9 mouse cellular contexts compared by ENCODE assay signal in genomic region chr11:16592006-16592405, GRCm38 (mm10).
DNase-seq lines count a peak whose midpoint lies in the region; ATAC-seq and TF ChIP-seq lines count a peak whose summit lies in the region.
"Had no signal": no experiment of that assay in that cellular context is flagged by ENCODE, and none has a peak within 500 bp of the region (broad histone marks: within the 10 kb centered on the region; RNA-seq: fewer than 3 reads in every experiment).

No protein-coding gene starts in this region.

- no peak for DNase-seq in lung, postnatal 4 days
- no peak for DNase-seq in urinary bladder, postnatal 36 days (ENCODE audit: low spot score in 2 of 2)
- DNase-seq in layer of hippocampus, postnatal 10 days (ENCODE audit: low spot score in 2 of 2), result no peak
- no peak for DNase-seq in layer of hippocampus, adult 9-10 months (ENCODE audit: low spot score)

- H3K4me3 ChIP-seq in lung, embryonic 16.5 days (ENCODE audit: low read length), result no peak overlapping the region
- no peak overlapping the region for H3K4me3 ChIP-seq in embryonic facial prominence, embryonic 15.5 days (replicated peaks)
- H3K4me3 ChIP-seq in intestine, embryonic 15.5 days (replicated peaks), result no peak overlapping the region
- no peak overlapping the region for H3K4me3 ChIP-seq in small intestine, adult 2 months (ENCODE audit: low read depth, low read length)

- no peak for TF ChIP-seq CTCF in small intestine, adult 2 months (IDR thresholded peaks at IDR 0.05; ENCODE audit: extremely low read depth, insufficient read length, insufficient replicate concordance, low read depth, low read length)

- H3K4me1 ChIP-seq in lung, embryonic 16.5 days (replicated peaks; ENCODE audit: control insufficient read depth, insufficient read depth, low read length), result peaks cover 11% of the 10 kb centered on the region
- peaks cover 12% of the 10 kb centered on the region for H3K4me1 ChIP-seq in embryonic facial prominence, embryonic 15.5 days
- H3K4me1 ChIP-seq in intestine, embryonic 15.5 days (replicated peaks), result peaks cover 9% of the 10 kb centered on the region
- no peaks in the 10 kb centered on the region; the same call in 1 of the 2 replicates for H3K4me1 ChIP-seq in small intestine, adult 2 months (ENCODE audit: control insufficient read depth, insufficient read depth, insufficient read length, low read length)

- peak; percentile 21; the same call in 1 of the 2 replicates for ATAC-seq in lung, embryonic 16.5 days (ENCODE audit: low read depth)
- 0 out of 2 replicates have a peak, but pooled peaks have one; percentile 35 for ATAC-seq in embryonic facial prominence, embryonic 15.5 days (ENCODE audit: insufficient number of reproducible peaks, low FRiP score, low TSS enrichment, low read depth)
- ATAC-seq in intestine, embryonic 15.5 days, result peak; percentile 22; the same call in 1 of the 2 replicates

- H3K4me2 ChIP-seq in lung, embryonic 16.5 days (ENCODE audit: low read depth, low read length), result peak overlapping the region; percentile 26
- H3K4me2 ChIP-seq in embryonic facial prominence, embryonic 15.5 days (replicated peaks), result peak overlapping the region; percentile 5; the same call in 1 of the 2 replicates
- 0 out of 2 replicates have a peak overlapping the region, but pooled peaks have one; percentile 9 for H3K4me2 ChIP-seq in intestine, embryonic 15.5 days (replicated peaks)

- no peak overlapping the region for H3K9ac ChIP-seq in lung, embryonic 16.5 days (ENCODE audit: low read length)
- H3K9ac ChIP-seq in embryonic facial prominence, embryonic 15.5 days, result no peak overlapping the region
- H3K9ac ChIP-seq in intestine, embryonic 15.5 days, result no peak overlapping the region

- no peaks in the 10 kb centered on the region for H3K36me3 ChIP-seq in lung, embryonic 16.5 days (ENCODE audit: control insufficient read depth, insufficient read depth, low read length)
- H3K36me3 ChIP-seq in embryonic facial prominence, embryonic 15.5 days, result no peaks in the 10 kb centered on the region
- no peaks in the 10 kb centered on the region for H3K36me3 ChIP-seq in intestine, embryonic 15.5 days
- no peaks in the 10 kb centered on the region for H3K36me3 ChIP-seq in small intestine, adult 2 months (ENCODE audit: control insufficient read depth, insufficient read depth, low read length)

- peak overlapping the region; percentile 87 for H3K27ac ChIP-seq in lung, embryonic 16.5 days (ENCODE audit: low read length)
- H3K27ac ChIP-seq in embryonic facial prominence, embryonic 15.5 days (replicated peaks), result peak overlapping the region; percentile 70
- H3K27ac ChIP-seq in intestine, embryonic 15.5 days, result peak overlapping the region; percentile 62
- H3K27ac ChIP-seq in small intestine, adult 2 months (ENCODE audit: insufficient read depth, low read depth, low read length), result peak overlapping the region; percentile 2; the same call in 1 of the 2 replicates
- H3K27ac ChIP-seq: macrophage had no signal

- WGBS in lung, embryonic 16.5 days, result 50% methylated on average over 4 of the region's 4 CpGs
- 51% methylated on average over 4 of the region's 4 CpGs for WGBS in embryonic facial prominence, embryonic 15.5 days
- WGBS in intestine, embryonic 15.5 days, result 55% methylated on average over 4 of the region's 4 CpGs
- 73% methylated on average over 4 of the region's 4 CpGs for whole genome bisulfite sequencing in small intestine, adult 2 months

- no peak for TF ChIP-seq POLR2A in small intestine, adult 2 months (IDR thresholded peaks at IDR 0.05; ENCODE audit: low read depth, low read length)

- no peaks in the 10 kb centered on the region for H3K27me3 ChIP-seq in lung, embryonic 16.5 days (ENCODE audit: control insufficient read depth, insufficient read depth, low read depth, low read length)
- no peaks in the 10 kb centered on the region for H3K27me3 ChIP-seq in embryonic facial prominence, embryonic 15.5 days
- H3K27me3 ChIP-seq in intestine, embryonic 15.5 days (replicated peaks), result no peaks in the 10 kb centered on the region
- no peaks in the 10 kb centered on the region for H3K27me3 ChIP-seq in small intestine, adult 2 months (ENCODE audit: control insufficient read depth, insufficient read depth, low read length)

- H3K9me3 ChIP-seq in lung, embryonic 16.5 days (ENCODE audit: control insufficient read depth, low read length), result no peaks in the 10 kb centered on the region
- no peaks in the 10 kb centered on the region for H3K9me3 ChIP-seq in embryonic facial prominence, embryonic 15.5 days (replicated peaks)
- no peaks in the 10 kb centered on the region for H3K9me3 ChIP-seq in intestine, embryonic 15.5 days

Comparison
In these comparisons a context has a peak if more than half of its experiments do, and no peak if none do; other contexts are left out.
1. H3K27ac ChIP-seq: peak in every context shown above with its lines; median percentile 87 in lung, embryonic 16.5 days; 70 in embryonic facial prominence, embryonic 15.5 days; 62 in intestine, embryonic 15.5 days; 2 in small intestine, adult 2 months.